Mouse (Mus musculus) left cerebral cortex, postnatal 4 days (tissue): Measurements from ENCODE around the gene Fbxl18. TPM values are rescaled to one million over a fixed set of nuclear protein-coding genes. Genes with fewer than 3 reads are reported as not detected.
A peak's percentile ranks its signal among the peaks of the same experiment; 100 is the strongest.

Experiments
- DNase-seq: peaks from one replicate; pipeline ENCODE4 v3.0.0-alpha.2; 2022
- intact Hi-C: fragments of 180-260 bp; cut with DNase I; formaldehyde crosslinking; loops from one replicate; pipeline ENCODE4 v1.15.1; 2025
- total RNA-seq, 2 experiments: library from RNA; stranded (reverse); gene quantifications; 2 replicates each; pipeline ENCODE4 v1.2.3; 2021

Fbxl18 gene
- total RNA-seq: 10 to 100 TPM; 34.6 to 35.8 TPM

GRCm38 (mm10) chr5:142894918-142895613 lies at the start of gene Fbxl18:
Fbxl18 (minus strand) TSS chr5:142895421.
- DNase-seq: peak; percentile 93
- intact Hi-C loops: no loop called here

GRCm38 (mm10) chr5:142940393-142940792 lies 45.2 kb upstream of the Fbxl18 start:
- no peak for DNase-seq
- intact Hi-C loops: loop anchor here (5.0 kb wide), 1 partner anchor 102 kb away; no protein-coding TSS in a partner anchor

- intact Hi-C loops: no loop called here
- no peak for DNase-seq
Observed at GRCm38 (mm10) chr5:142937956-142938727, 42.9 kb upstream of the Fbxl18 start.

DNA sequence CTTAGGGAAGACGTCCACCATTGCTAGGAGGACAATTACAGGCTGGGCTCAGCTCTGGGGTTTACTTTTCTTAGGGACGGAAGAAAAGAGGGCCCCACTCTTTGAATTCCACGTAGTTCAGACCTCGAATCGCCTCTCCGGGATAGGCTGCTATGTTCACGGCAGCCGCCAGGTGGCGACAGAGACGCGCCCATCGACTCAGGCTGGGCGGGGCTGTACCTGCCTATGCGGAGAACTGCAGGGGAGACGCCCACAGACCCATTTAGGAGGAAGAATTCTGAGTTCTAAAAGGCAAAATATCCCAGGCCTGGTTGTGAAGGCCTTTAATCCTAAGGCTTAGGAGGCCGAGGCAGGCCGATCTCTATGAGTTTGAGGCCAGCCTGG lies 41.1 kb upstream of the Fbxl18 start:
- intact Hi-C loops: no loop called here
- peak; percentile 77 for DNase-seq

- DNase-seq: peak; percentile 59
- intact Hi-C loops: no loop called here
Observed at GRCm38 (mm10) chr5:142935642-142936335, 40.6 kb upstream of the Fbxl18 start.

- intact Hi-C loops: no loop called here
- DNase-seq: no peak
Observed at GRCm38 (mm10) chr5:142932731-142933130, 37.5 kb upstream of the Fbxl18 start.

GRCm38 (mm10) chr5:142932084-142932685 lies 37.0 kb upstream of the Fbxl18 start:
- DNase-seq: peak; percentile 62
- intact Hi-C loops: no loop called here

DNA sequence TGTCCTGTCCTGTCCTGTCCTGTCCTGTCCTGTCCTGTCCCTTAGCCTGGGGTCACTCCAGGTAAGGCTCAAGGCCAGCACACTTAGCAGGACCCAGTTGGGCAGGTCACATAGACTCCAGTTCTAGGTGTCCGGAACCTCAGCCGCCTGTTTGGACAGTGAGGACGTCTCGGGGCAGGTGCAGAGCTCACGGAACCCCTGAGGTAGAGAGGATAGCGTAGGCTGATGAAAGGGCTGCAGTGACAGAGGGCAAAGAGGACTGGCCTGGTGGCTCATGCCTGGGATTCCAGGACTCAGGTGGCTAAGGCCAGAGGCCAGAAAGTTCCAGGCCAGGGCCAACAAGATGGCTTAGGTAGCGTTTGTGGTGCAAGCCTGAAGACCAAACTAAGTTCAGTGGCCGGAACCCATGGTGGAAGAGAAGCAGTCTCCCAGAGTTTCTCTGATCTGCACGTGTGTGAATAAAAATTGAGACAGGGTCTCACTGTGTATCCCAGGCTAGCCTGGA lies 36.1 kb upstream of the Fbxl18 start:
- intact Hi-C loops: no loop called here
- no peak for DNase-seq

DNA sequence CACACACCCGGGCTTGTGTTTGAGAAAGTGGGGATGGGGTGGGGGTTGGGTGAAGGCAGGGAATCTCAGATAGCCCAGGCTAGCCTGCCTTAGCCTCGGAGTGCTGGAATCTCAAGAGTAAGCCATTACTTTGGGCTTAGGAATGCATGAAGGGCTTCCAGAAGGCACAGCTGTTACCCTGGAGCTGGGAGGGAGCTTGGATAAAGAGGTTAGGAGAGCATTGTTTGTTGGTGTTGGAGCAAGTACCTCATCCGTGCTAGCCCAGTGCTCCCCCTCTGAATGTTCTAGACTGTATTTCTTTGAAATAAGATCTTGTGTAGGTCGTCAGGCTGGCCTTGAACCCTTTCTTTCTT lies 34.2 kb upstream of the Fbxl18 start:
- intact Hi-C loops: no loop called here
- DNase-seq: no peak

GRCm38 (mm10) chr5:142928749-142929399 lies 33.7 kb upstream of the Fbxl18 start:
- intact Hi-C loops: no loop called here
- DNase-seq: peak; percentile 35

- no peak for DNase-seq
- intact Hi-C loops: no loop called here
Observed at GRCm38 (mm10) chr5:142927341-142927930, 32.2 kb upstream of the Fbxl18 start.

- intact Hi-C loops: no loop called here
- DNase-seq: no peak
Observed at GRCm38 (mm10) chr5:142926940-142927228, 31.7 kb upstream of the Fbxl18 start.

GRCm38 (mm10) chr5:142926204-142926939 lies 31.2 kb upstream of the Fbxl18 start:
- intact Hi-C loops: no loop called here

GRCm38 (mm10) chr5:142924336-142924959 lies 29.2 kb upstream of the Fbxl18 start:
- intact Hi-C loops: no loop called here
- DNase-seq: no peak

More at GRCm38 (mm10) chr5:142926204-142926939, 31.2 kb upstream of the Fbxl18 start:
- DNase-seq: no peak

DNA sequence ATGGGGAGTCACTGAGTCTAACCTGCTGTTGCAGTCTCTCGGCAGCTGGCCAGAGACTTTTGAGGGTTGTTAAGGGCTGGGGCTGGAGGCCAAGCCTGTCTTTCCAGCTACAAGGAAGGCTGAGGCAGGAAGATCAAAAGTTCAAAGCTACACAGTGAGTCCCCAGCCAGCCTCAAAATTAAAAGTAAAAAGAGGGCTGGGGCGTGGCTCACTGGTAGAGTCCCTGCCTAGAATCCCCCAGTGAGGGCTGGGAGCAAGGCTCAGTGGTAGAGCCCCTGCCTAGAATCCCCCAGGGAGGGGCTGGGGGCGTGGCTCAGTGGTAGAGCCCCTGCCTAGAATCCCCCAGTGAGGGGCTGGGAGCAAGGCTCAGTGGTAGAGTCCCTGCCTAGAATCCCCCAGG lies 28.6 kb upstream of the Fbxl18 start:
- intact Hi-C loops: no loop called here
- no peak for DNase-seq

DNA sequence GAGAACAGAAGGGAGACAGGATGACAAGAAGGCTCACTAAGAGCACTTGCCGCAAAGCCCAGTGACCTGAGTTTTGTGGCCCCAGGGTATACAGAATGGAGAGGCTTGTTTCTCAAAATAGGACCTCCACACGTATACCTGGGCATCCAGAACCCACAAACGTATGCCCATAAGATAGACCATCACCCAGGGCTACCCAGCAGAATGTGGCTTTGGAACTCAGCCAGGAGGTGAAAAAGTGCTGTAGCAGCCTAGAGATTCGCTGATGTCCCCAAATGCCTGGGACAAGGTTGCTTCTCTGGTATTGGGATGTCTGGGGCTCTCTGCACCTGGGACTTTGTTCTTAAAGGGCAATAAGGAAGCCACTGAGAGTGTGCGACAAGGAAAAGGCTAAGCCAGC lies 27.0 kb upstream of the Fbxl18 start:
- intact Hi-C loops: no loop called here

GRCm38 (mm10) chr5:142921074-142921459 lies 25.8 kb upstream of the Fbxl18 start:
- intact Hi-C loops: no loop called here
- DNase-seq: no peak

More for the DNA sequence above, 27.0 kb upstream of the Fbxl18 start:
- DNase-seq: no peak

DNA sequence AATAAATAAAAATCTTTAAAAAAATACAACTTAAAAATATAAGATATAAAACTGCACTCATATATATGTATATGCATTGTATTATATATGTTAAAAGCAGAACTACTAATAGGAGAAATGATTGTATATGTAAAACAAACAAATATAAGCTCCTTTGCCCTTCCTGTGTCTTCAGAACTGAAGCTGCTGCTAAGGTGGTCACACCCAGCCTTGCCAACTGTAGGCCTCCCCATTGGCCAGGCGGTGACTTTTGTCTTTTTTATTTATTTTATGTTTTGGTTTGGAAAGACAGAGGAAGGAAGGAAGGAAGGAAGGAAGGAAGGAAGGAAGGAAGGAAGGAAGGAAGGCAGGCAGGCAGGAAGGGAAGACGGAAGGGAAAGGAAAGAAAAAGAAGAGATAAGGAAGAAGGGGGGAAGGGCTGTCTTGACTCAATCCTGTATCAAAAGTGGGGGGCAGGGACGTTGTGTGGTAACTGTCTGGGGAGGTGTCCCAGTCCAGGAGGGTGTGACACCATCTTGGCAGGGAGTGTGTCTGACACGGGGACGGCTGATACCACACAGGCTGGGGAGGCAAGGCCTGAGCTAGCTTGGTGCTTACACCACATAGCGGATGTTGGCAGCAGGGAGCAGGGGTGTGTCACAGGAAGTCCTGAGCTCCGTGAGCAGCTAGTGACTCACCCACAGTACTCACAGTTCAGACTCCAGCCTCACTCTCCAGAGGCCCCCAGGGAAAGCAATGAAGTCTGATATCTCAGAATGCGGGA lies 25.3 kb upstream of the Fbxl18 start:
- no peak for DNase-seq
- intact Hi-C loops: no loop called here
